In genomic region chr13:112938130-112938529, GRCm38 (mm10) we compare ENCODE assay signal across 27 mouse cellular contexts. TPM values are rescaled to one million over a fixed set of nuclear protein-coding genes. Genes with fewer than 3 reads are reported as not detected.
"Had no signal": no experiment of that assay in that cellular context is flagged by ENCODE, and none has a peak within 500 bp of the region (broad histone marks: within the 10 kb centered on the region; RNA-seq: fewer than 3 reads in every experiment).

No protein-coding gene starts in this region.

- H3K9me3 ChIP-seq: intestine, embryonic 15.5 days; limb, embryonic 10.5 days; limb, embryonic 13.5 days; liver, embryonic 12.5 days; liver, embryonic 15.5 days; megakaryocyte, embryonic 14.5 days; midbrain, embryonic 10.5 days; midbrain, embryonic 13.5 days; neural tube, embryonic 13.5 days; stomach, embryonic 15.5 days had no signal

- H3K27ac ChIP-seq: intestine, embryonic 15.5 days; layer of hippocampus, adult 2 months; limb, embryonic 10.5 days; limb, embryonic 13.5 days; liver, embryonic 12.5 days; liver, embryonic 15.5 days; midbrain, embryonic 10.5 days; midbrain, embryonic 13.5 days; neural tube, embryonic 13.5 days; stomach, embryonic 15.5 days had no signal

- H3K9ac ChIP-seq: intestine, embryonic 15.5 days; limb, embryonic 13.5 days; liver, embryonic 12.5 days; liver, embryonic 15.5 days; lung, embryonic 14.5 days; midbrain, embryonic 13.5 days; neural tube, embryonic 13.5 days; stomach, embryonic 15.5 days had no signal

- H3K4me1 ChIP-seq: intestine, embryonic 15.5 days; limb, embryonic 10.5 days; limb, embryonic 13.5 days; megakaryocyte, embryonic 14.5 days; midbrain, embryonic 10.5 days; midbrain, embryonic 13.5 days; neural tube, embryonic 13.5 days; stomach, embryonic 15.5 days had no signal

- H3K27me3 ChIP-seq: intestine, embryonic 15.5 days; limb, embryonic 13.5 days; liver, embryonic 12.5 days; liver, embryonic 15.5 days; megakaryocyte, embryonic 14.5 days; midbrain, embryonic 13.5 days; neural tube, embryonic 13.5 days; stomach, embryonic 15.5 days had no signal

- ATAC-seq: intestine, embryonic 15.5 days; liver, embryonic 12.5 days; midbrain, embryonic 13.5 days; midbrain, embryonic 16.5 days had no signal

- DNase-seq: kidney, adult 11 months; kidney, adult 9 months; kidney, postnatal 14 days; kidney, postnatal 4 days; liver; lung, embryonic 14.5 days; retina, postnatal 1 day; right cerebral cortex, postnatal 25 days; spleen, adult 18-20 months; thymus, adult 18-20 months; thymus, postnatal 36 days had no signal

- H3K4me2 ChIP-seq: intestine, embryonic 15.5 days; limb, embryonic 13.5 days; liver, embryonic 12.5 days; liver, embryonic 15.5 days; lung, embryonic 14.5 days; midbrain, embryonic 13.5 days; neural tube, embryonic 13.5 days; stomach, embryonic 15.5 days had no signal

- H3K4me3 ChIP-seq: intestine, embryonic 15.5 days; layer of hippocampus, adult 2 months; limb, embryonic 10.5 days; limb, embryonic 13.5 days; liver, embryonic 12.5 days; liver, embryonic 15.5 days; megakaryocyte, embryonic 14.5 days; midbrain, embryonic 10.5 days; midbrain, embryonic 13.5 days; myocyte; neural tube, embryonic 13.5 days; stomach, embryonic 15.5 days had no signal

RNA-seq across cellular contexts. Expression of gene Ccno, which starts 49.5 kb away (rescaled TPM):
- polyA plus RNA-seq: limb, embryonic 10.5 days; neural tube, embryonic 13.5 days had no signal

RNA-seq across cellular contexts. Expression of gene Mcidas, which starts 55.5 kb away (rescaled TPM):
- total RNA-seq: monocyte, adult 5-6 weeks; neutrophil, adult 5-6 weeks had no signal
- polyA plus RNA-seq: limb, embryonic 10.5 days; limb, embryonic 13.5 days; liver, embryonic 12.5 days; liver, embryonic 15.5 days; myocyte; testis, adult 2 months had no signal
